Mouse (Mus musculus): ENCODE measurements around the gene Fgd6.

The Fgd6 gene

DNA sequence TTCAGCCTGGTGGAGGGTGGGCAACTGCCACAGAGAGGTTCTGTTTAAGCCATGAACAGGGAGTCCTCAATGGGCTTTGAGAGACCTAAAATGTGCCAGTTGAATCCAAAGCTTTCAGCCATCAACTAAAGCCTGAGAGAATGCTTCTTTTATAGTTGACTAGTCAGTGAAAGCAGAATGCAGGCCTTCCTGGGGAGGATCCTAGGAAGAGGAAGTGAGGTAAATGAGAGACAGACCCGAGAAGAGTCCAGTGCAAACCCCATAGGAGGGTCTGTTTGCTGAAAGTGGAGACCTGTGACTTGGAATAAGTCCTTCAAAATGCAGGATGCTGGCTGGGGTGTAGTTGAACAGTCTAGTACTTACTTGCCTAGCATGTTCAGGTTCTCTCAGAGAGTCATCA lies 11.2 kb downstream of the Fgd6 start:
- no peak for DNase-seq

DNA sequence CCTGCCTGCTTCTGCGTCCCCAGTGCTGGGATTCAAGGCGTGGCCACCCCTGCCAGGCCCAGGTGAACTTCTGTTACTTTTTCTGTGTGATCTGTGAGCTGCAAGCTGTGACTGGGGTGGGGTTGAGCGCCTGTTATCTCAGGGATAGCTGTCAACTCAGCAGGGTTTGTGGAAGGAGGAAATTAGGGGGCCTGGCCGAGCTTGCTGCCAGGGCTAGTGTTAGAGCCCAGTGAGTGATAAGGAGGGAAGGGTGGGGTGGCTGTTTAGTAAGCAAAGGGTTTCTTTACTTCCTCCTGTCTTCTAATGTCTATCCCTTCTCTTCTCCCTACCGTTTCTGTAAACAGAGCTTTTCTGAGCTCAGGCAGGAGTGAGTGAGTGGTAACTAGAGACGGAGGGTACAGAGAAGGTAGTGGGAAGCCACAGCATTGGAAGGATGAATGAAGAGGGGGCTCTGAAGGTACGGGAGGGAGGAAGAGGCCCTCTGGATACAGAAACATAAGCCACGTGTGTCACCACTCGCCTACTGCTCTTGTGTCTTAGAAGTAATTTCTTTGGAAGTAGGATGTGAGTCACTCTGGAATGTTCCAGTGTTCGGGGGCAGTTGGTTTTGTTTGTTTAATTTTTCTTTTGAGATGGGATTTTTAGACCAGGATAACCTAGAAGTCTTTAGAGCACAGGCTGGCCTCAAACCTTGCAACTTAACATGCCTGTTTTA lies 12.2 kb downstream of the Fgd6 start:
- DNase-seq: peak; percentile 94

DNA sequence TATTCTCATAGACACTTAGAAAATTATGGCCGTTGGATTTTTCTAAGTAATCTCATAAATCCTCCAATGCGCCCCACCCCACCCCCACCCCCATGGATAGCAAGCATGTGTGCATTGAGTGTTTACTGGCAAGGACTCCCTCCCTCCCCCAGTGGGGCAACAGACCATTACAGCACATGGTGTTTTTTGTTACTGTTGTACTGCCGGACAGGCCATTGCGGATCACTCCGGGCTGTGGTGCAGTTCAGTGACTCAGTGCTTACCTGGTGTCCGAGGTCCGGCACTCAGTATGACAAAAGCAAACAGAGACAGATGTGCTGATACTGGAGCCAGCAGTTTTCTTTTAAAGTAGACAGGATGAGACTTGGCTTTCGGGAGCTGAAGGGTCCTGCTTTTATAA lies 13.3 kb downstream of the Fgd6 start:
- peak; percentile 81 for DNase-seq

DNA sequence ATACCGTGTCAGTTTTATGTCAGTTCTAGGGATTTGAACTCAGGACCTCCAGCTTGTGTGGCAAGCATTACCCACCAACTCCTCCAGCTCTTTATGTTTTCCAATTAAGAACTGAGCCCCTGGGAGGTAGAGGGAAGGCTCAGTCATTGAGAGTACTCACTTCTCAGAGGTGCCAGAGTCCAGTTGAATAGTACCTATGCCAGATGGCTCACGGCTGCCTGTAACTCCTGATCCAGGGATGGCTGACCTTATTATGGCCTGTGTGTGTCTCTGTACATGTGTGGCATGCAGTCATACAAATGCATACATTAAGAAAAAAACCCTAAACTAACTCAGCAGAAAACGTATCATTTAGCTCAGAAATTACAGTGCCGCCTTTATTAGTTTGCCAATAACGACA lies 14.9 kb downstream of the Fgd6 start:
- peak; percentile 51 for DNase-seq

DNA sequence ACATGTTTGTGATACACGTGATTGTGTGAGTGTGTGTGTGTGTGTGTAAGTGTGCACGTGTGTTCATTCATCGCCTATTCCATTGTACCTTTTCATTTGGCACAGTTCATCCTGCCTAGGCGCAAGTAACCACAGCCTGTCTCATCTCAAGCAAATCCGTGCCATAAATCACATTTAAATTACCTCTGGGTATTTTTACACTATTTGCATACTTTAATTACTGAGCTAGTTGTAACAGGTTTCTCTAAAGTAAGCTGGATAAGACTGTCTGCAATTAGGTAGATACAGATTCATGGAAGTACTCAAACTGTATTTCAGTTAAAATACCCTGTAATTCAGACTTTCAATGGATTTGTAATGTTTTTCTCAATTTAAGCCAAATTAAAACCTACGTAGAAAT lies 20.7 kb downstream of the Fgd6 start:
- no peak for DNase-seq

DNA sequence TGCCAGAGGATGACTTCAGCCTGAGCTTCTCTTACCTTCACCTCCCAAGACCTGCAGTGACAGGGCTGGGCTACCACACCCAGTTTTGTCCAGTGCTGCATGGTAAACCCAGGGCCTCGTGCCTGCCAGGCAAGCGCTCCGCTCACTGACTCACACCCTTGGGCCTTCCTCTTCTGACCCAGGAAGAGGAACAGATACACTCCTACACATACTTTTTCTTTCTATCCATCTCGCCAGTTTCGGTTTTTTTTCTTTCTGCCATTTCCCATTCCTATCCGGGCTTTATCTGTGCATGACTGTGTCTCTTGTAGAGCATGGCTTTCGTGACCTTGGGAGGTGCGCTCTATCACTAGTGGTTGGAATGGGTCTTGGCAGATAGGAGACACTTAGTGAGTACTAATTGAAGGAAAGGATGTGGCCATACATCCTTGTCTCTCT lies 23.8 kb downstream of the Fgd6 start:
- DNase-seq: peak; percentile 91

DNA sequence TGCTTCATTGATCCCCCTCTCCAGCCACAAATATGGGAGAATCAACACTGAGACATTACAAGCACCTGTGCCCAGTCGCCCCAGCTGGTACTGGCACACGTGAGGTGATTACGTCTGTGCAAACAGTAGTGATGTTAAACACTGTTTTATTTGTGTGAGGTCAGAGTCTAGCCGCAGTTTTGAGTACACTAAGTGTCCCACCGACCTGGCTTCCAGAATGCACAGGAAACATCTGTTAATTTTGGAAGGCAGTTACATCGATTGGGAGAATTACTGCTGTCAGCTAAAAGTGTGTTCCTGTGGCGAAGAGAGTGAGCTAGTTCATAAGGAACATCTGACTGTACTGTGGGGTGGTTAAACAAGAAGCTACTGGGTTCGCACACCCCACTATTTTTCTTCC lies 24.4 kb downstream of the Fgd6 start:
- DNase-seq: peak; percentile 92

DNA sequence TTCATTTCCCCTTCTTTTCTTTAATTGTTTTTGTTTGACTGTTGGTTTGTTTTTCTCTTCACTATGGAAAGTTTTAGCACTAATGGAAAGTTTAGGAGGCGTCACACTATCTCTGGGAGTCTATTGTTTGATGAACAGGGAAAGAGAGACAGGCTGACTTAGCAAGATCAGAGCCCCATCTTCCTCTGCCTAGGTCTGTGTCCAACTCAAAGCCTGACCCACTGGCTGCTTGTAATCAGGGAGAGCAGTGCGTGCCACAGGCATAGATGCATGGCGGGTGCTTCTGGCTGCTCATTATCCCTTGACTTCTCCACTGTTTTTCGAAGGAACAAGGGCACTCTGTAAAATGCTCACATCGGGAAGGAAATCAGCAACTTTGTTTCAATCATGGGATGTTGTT lies 26.6 kb downstream of the Fgd6 start:
- DNase-seq: peak; percentile 76

DNA sequence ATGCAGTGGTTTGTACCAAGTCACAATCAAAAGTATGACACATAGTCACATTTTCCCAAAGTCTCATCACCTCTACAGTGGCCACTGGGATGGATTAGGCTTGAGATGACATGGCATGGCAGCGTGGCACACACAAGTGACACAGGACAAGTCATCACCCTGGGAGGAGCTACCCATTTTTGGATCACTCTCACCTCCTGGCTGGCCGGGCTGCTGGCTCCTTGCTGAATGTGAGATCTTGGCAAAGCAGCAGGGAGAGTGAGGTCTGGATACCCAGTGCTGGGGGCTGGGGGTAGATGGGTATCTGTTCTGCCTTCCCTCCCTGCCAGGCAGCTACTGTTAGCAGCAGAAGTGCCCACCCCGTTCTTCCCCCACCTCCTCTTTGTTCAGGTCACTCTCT lies 31.1 kb downstream of the Fgd6 start:
- peak; percentile 88 for DNase-seq

DNA sequence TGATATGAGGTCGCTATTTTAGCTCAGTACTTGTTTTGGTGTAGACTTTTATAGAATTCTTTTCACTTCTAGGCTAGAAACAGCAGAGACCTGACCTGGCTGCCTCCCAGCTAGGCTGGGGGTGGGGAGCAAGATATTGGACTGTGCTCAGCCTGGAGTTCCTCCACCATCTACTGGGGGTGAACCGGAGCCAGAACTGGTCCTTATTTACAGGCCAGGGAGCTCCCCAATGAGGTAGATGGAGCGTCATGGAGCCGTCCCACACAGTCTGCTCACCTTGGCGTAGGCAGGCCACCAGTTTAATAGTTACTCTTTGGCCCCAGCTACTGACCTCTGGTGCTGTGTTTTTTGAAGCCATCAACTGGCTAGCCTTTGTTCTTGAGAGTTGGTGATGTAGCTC lies 32.9 kb downstream of the Fgd6 start:
- peak; percentile 94 for DNase-seq

DNA sequence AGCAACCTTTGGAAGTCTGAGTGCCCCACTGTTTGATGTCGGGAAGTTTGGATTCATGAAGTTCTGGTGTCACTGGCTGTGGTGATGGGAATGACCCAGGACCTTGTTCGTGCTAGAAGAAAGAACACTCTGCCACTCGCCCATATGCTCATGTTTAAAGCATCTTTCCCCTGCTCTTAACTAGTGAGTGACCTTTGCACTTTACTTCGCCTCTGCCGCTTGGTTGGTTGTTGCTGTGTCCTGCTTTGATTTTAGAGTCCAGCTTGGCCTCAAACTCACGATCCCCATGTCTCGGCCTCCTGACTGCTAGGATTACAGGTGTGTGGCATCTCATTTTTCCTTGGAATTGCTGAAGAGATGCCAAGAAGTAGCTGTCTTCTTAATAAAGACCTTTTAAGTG lies 35.8 kb downstream of the Fgd6 start:
- DNase-seq: peak; percentile 83

DNA sequence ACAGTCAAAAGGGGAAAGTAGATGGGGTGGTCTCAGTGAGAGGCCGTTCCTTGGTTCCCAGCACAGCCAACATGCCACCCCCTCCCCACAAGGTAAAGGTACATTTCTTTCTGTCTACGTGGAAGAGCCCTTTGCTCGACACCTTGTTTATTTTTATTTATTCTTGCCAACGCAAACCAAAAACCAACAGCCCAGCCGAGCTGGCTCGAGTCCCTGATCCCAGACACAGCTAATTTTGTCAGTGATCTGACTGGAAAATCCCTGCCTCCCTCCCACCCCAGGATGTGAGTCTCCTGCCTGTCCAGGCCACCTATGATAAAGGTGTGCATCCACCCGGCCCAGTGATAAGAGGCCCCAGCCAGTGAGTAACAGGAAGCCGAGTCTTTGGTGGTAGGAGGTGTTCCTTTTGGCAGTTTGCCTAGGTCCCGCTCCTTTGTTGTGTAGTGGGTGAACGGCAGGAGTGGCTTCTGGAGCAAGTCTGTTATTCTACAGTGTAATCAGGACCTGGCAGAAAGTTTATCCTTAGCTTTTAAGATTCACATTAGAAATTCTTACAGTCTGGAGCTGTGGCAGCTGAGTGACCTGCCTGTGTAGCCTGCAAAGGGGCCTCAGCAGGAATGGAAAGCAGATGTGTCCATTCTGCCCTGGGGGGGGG lies 36.6 kb downstream of the Fgd6 start:
- DNase-seq: peak; percentile 98

DNA sequence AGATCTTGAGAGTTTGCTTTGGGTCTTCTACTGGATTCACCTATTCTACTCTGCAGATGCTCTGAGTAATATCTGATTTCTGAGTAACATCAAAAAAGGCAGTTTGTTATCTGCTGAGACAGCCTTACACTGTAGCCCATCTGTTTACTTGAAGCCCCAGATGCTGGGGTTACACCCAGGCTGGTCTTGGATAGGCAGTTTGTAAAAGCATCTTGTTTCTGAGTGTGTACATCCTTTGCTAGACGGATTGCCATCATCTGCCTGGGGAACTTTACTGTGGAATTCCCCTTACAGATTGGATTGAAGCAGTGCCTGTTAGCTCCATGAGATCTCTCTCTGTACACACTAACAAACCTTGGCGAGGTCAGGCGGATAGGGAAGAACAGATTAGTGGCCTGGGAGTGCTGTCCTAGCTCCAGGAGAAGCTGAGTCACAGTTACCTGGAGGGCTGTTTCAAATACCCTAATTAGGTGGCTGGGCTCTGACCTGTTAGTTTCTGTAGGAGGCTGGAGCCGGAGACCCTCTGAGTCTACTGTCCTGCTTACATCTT lies 37.2 kb downstream of the Fgd6 start:
- DNase-seq: peak; percentile 78

DNA sequence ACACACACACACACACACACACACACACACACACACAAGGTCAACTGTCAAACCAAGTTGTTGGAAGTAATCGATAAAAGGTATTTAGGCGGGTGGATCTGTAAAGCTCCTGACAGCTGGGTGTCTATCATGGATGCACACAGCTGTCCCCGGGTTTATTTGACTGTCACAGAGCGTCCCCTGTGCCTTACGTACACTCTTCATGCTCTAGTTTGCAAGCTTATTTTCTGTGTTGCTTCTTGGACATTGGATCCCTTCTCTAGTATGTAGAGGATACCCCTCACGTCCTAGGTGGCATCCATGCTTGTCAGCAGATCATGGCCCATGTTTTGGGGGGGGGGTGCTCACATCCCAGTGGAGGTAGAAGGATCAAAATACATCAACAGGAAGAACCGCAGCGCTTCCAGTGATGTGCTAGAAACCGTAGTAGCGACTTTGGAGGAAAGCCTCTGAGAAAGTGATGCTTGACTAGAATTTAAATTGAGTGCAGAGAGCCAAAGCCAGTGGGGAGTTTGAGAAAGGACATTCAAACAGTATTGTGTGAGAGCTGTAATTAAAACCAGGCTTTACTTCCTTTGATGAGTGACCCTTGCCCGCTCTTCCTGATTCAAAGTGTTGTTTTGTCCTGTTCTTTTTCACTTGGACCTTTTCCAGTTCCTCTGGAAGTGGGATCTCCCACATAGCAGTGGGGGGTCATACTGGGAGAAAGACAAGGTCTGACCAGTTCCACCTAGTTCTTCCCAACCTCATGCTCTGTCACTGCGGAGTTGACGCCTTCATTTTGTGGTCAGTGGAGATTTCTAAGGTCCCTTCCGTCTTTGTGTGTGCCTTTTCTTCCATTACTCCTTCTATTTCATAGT lies 41.4 kb downstream of the Fgd6 start:
- DNase-seq: peak; percentile 74

DNA sequence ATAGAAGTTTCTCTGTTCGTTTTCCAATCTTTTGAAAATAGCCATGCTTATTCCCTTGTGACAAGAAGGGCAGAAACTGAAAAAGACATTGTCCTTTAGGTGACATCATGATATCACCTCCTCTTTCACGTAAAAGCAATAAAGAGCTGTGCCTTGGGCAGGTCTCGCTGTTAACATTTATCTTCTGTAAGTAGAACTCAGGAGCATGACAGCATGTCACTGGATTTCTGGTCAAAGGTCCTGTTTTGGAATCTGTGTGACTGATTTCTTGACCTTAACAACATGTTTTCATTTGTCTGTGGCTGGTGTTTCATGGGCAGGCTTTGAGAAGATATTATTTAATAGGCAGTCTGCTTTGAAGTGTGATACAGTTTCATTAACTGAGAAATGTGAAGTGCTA lies 44.9 kb downstream of the Fgd6 start:
- DNase-seq: peak; percentile 39

DNA sequence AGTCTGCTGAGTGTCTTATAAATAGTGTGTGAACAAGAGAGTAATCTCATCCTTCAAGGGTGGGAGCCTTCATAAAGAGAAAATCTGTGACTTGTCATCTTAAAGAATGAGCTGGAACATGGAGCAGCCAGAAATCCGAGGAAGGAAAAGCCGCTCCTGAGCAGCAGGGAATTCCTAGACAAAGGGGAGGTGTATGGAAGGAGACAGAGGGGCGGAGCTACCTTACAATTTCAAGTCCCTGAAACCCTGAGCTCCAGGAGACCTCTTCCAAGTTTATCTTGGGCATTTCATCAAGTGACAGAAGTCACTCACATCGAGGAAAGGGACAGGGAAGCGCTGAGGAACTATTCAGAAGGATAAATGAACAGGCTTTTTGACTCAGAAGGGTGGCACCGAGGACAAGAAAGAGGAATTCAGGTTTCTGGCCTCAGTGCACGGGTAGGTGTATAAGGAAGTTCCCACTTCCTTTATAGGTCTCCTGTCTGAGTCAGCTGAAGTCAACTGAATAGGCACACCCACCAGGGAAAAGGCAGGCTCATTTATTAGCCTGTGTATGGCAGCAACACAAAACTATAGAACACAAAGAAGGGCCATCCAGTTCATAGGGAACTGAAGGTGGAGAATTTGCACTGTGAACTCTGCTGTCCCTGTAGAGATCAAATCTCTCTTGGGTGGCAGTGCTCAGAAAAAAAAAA lies 46.4 kb downstream of the Fgd6 start:
- peak; percentile 85 for DNase-seq

DNA sequence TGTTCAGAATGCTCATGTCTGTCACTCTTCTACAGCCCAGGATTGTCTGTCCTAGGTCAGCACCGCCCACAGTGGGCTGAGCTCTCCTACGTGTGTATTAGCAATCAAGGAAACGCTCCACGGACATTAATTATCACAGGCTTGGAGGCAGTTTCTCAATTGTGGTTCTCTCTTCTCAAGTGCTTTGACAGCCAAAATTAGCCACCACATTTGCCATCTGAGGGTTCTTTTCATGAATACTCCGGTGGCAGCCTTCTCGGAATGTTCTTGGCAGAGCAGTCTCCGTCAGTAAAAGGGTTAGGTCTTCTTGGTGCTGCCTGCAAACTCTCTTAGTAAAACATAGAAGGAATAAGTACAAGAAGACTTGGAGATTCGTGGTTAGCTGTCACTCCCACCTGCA lies 50.5 kb downstream of the Fgd6 start:
- DNase-seq: peak; percentile 87

DNA sequence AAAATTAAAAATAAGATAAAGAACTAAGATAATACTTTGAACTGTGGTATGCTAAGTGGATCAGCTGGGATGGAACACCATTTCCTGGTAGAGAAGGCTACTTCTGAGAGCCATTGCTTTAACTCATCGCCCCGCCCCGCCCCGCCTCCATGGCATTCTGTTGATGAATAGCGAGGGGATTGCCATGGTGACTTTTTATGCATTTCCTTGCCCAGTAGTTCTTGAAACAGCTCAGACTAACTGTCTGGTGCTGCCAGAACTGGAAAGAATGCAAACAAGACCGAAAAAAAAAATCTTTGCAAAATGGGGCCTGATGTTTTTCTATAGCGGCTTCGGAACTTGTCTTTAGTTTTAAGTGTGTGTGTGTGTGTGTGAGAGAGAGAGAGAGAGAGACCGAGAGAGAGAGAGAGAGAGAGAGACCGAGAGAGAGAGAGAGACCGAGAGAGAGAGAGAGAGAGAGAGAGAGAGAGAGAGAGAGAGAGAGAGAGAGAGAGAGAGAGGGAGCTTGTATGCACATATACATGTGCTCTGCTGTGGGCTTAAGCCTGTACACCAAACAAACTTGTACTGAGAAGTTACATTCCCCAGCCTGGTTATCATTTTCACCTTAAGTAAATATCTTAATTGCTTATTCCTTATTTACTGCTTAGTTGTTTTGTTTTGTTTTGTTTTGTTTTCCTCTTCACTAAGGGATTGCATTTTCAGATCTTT lies 51.7 kb downstream of the Fgd6 start:
- no peak for DNase-seq

DNA sequence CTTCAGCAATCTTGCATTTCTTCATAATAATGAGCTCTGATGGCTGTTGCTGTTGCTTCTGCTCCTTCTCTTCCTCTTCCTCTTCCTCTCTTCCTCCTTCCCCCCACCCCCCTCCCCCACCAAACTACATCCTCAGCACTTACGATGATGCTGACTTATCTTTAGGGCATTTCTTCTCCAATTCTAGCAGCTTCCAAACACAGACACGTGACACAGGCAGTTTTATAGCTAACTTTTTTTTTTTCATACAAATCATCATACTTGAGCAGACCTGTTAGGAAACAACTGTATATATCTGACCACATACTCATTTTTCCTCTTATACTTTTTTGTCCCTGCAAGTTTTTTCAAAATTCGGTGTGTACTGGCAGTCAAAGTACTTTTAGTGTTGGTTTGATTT lies 54.2 kb downstream of the Fgd6 start:
- peak; percentile 61 for DNase-seq

DNA sequence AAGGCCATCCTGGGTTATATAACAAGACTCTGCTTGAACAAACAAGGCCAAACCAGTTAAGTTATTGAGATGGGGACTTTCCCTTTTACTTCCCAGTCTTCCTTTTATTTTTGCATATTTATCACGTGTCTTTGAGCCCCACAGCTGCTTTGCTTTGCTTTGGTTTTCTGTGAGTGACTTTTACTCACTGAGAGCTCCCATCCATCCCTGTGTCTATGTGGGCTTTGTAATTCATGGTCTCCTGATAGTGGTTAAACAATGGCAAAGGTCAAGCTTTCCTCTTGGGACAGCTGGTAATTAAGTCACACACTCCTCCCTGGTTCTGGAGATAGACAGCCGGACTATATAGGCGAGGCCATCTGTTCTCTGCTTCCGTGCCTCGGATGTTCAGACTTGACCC lies 57.7 kb downstream of the Fgd6 start:
- DNase-seq: no peak

DNA sequence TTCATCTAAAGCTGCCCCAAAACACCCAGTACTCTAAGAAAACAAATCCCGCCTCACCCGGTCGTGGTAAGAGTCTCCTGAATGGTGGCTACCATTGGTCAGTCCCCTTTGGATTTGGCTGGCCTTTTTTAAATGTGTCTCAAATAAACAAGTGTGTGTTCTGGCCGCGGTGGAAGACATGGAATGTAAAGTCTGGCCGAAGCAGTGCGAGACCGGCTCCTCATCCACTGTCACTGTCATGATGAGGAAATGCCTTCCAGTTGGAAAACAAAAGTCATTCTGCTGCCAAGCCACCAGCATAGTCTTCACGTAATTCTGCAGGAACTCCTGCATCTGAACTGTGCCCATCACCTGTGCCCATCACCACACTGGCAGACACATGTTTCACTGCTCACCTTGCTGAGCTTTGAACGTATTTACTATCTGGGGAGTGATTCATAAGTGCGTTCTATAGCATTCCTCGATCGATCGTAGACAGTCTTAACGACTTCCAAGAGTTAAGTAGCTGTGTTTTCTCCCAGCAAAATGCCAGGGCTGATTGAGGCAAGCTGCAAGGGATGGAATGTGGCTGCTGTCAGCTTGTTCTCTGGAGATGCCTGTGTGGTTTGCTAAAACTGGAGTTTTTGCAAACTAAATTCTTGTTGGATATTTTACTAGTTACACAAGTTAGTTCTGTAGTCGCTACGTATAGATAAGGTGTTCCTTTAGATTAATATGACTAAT lies 60.1 kb downstream of the Fgd6 start:
- peak; percentile 36 for DNase-seq
